Mouse (Mus musculus): ENCODE measurements at regions not wholly inside any gene's neighbourhood (a gene's known extent, or its start where the extent isn't known, plus 50 kb on each side); places are given as distances from the start of the nearest gene placed in this dataset.

DNA sequence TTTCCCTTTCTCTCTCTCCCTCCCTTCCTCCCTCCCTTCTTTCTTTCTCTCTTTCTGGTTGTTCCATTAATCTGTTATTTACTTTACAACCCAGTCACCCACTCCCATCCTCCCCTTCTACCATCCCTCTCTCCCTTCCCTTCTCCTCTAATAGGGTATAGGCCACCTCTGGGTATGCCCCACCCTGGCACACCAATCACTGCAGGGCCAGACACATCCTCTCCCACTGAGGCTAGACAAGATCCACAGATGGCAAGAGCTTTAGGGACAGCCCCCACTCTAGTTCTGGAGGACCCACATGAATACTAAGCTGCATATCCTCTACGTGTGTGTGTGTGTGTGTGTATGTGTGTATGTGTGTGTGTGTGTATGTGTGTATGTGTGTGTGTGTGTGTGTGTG lies 67.4 kb downstream of the 4930426L09Rik start:
- no peak for TF ChIP-seq ZMIZ1 (IDR thresholded peaks at IDR 0.05; ENCODE audit: low read depth, low read length)
- TF ChIP-seq TBP (conservative IDR thresholded peaks at IDR 0.05; ENCODE audit: low read depth, low read length): no peak
- TF ChIP-seq NELFE (IDR thresholded peaks at IDR 0.05; ENCODE audit: low read depth, low read length): no peak
- TF ChIP-seq CTCF (conservative IDR thresholded peaks at IDR 0.05 in 1 of 2, IDR thresholded peaks at IDR 0.05 in 1 of 2; ENCODE audit: low read depth in 2 of 2, low read length in 2 of 2): no peak
- TF ChIP-seq MAX (IDR thresholded peaks at IDR 0.05; ENCODE audit: low read length): no peak
- no peak for TF ChIP-seq USF1 (IDR thresholded peaks at IDR 0.05; ENCODE audit: low read depth, low read length)
- TF ChIP-seq MEF2A (IDR thresholded peaks at IDR 0.05; ENCODE audit: borderline replicate concordance, low read depth, low read length): no peak
